Comparison of ENCODE assay signal across 8 mouse cellular contexts in genomic region chr19:44294588-44295041, GRCm38 (mm10). TPM values are rescaled to one million over a fixed set of nuclear protein-coding genes. Genes with fewer than 3 reads are reported as not detected.
DNase-seq lines count a peak whose midpoint lies in the region; ATAC-seq lines count a peak whose summit lies in the region.

No protein-coding gene starts in this region.

- peak overlapping the region; percentile 99 for H3K27ac ChIP-seq in heart, embryonic 13.5 days (replicated peaks)
- H3K27ac ChIP-seq in liver, embryonic 12.5 days, result peak overlapping the region; percentile 94

- peak overlapping the region; percentile 97 for H3K9ac ChIP-seq in heart, embryonic 13.5 days
- peak overlapping the region; percentile 82 for H3K9ac ChIP-seq in liver, embryonic 12.5 days

- peaks cover 95% of the 10 kb centered on the region for H3K4me1 ChIP-seq in erythroblast, embryonic 14.5 days (ENCODE audit: control insufficient read depth)
- peaks cover 77% of the 10 kb centered on the region for H3K4me1 ChIP-seq in heart, embryonic 13.5 days
- peaks cover 85% of the 10 kb centered on the region for H3K4me1 ChIP-seq in liver, embryonic 12.5 days

- H3K36me3 ChIP-seq in erythroblast, embryonic 14.5 days (ENCODE audit: control insufficient read depth), result peaks cover 47% of the 10 kb centered on the region
- H3K36me3 ChIP-seq in heart, embryonic 13.5 days, result peaks cover 47% of the 10 kb centered on the region
- H3K36me3 ChIP-seq in liver, embryonic 12.5 days, result peaks cover 48% of the 10 kb centered on the region
- peaks cover 10% of the 10 kb centered on the region for H3K36me3 ChIP-seq in splenic B cell, adult 2 months (ENCODE audit: control insufficient read depth, insufficient read depth, low read length, poor library complexity, severe bottlenecking)

- peak overlapping the region; percentile 83 for H3K4me3 ChIP-seq in erythroblast, embryonic 14.5 days (replicated peaks)
- peak overlapping the region; percentile 89 for H3K4me3 ChIP-seq in heart, embryonic 13.5 days
- H3K4me3 ChIP-seq in liver, embryonic 12.5 days, result peak overlapping the region; percentile 82

- ATAC-seq in heart, embryonic 13.5 days (ENCODE audit: extremely low read depth, insufficient number of reproducible peaks, low FRiP score, low TSS enrichment), result peak; percentile 44; the same call in 1 of the 2 replicates
- ATAC-seq in liver, embryonic 12.5 days, result peak; percentile 30

- DNase-seq in CD4-positive helper T cell, adult 2 months (ENCODE audit: low read depth, low spot score), result peak; percentile 90
- DNase-seq in brain, embryonic 18.5 days (ENCODE audit: low read depth, low spot score), result peak; percentile 82
- DNase-seq in kidney, postnatal 10 days, result peak; percentile 94
- peak; percentile 93 for DNase-seq in naive thymus-derived CD4-positive, alpha-beta T cell, adult 2 months (ENCODE audit: low read depth)
- DNase-seq in splenic B cell, adult 2 months (ENCODE audit: low read depth, low spot score), result peak; percentile 93

- H3K27me3 ChIP-seq in erythroblast, embryonic 14.5 days (ENCODE audit: control insufficient read depth), result no peaks in the 10 kb centered on the region
- H3K27me3 ChIP-seq in heart, embryonic 13.5 days (replicated peaks), result no peaks in the 10 kb centered on the region
- no peaks in the 10 kb centered on the region for H3K27me3 ChIP-seq in liver, embryonic 12.5 days (replicated peaks)
- no peaks in the 10 kb centered on the region for H3K27me3 ChIP-seq in splenic B cell, adult 2 months (ENCODE audit: control insufficient read depth, insufficient read depth, low read length, poor library complexity, severe bottlenecking)

- H3K4me2 ChIP-seq in heart, embryonic 13.5 days, result peak overlapping the region; percentile 92
- peak overlapping the region; percentile 93 for H3K4me2 ChIP-seq in liver, embryonic 12.5 days

- WGBS in heart, embryonic 13.5 days, result under 1% methylated on average over 14 of the region's 14 CpGs
- WGBS in liver, embryonic 12.5 days (ENCODE audit: insufficient replicate concordance), result under 1% methylated on average over 14 of the region's 14 CpGs

- H3K9me3 ChIP-seq in erythroblast, embryonic 14.5 days (ENCODE audit: control insufficient read depth, low read length), result no peaks in the 10 kb centered on the region
- H3K9me3 ChIP-seq in heart, embryonic 13.5 days, result no peaks in the 10 kb centered on the region
- no peaks in the 10 kb centered on the region for H3K9me3 ChIP-seq in liver, embryonic 12.5 days (replicated peaks)

RNA-seq across cellular contexts. Expression of gene Scd2, which starts 1.1 kb away (rescaled TPM):
- 0.27 TPM in 2 replicates for polyA plus RNA-seq in erythroblast, embryonic 14.5 days (2012)
- polyA plus RNA-seq in heart, embryonic 13.5 days (2015; fragmentation: Nextera tagmentation; extraction: Ambion mirVana), result 124 and 130 TPM in 2 replicates
- 136 and 148 TPM in 2 replicates for polyA plus RNA-seq in liver, embryonic 12.5 days (2016; fragmentation: Nextera tagmentation; extraction: Ambion mirVana)

RNA-seq across cellular contexts. Expression of gene Scd4, which starts 38.3 kb away (rescaled TPM):
- polyA plus RNA-seq in erythroblast, embryonic 14.5 days (2012), result not detected in 2 replicates
- polyA plus RNA-seq in heart, embryonic 13.5 days (2015; fragmentation: Nextera tagmentation; extraction: Ambion mirVana), result 0.49 and 0.69 TPM in 2 replicates
- 0.04 TPM in 1 of 2 replicates, not detected in the other for polyA plus RNA-seq in liver, embryonic 12.5 days (2016; fragmentation: Nextera tagmentation; extraction: Ambion mirVana)

Comparison
In these comparisons a context has a peak if more than half of its experiments do, and no peak if none do; other contexts are left out.
1. Peak in every context shown above with its lines: DNase-seq, ATAC-seq, H3K4me3 ChIP-seq and H3K27ac ChIP-seq.
2. RNA of gene Scd2, which starts 1.1 kb away (polyA plus RNA-seq): 136 to 148 TPM in liver, embryonic 12.5 days and 124 to 130 TPM in heart, embryonic 13.5 days; 0.27 TPM in erythroblast, embryonic 14.5 days; every median in the first group is over 10 times any median in the second.